Mouse (Mus musculus): ENCODE measurements around the gene Ncbp1.

Ncbp1 gene

DNA sequence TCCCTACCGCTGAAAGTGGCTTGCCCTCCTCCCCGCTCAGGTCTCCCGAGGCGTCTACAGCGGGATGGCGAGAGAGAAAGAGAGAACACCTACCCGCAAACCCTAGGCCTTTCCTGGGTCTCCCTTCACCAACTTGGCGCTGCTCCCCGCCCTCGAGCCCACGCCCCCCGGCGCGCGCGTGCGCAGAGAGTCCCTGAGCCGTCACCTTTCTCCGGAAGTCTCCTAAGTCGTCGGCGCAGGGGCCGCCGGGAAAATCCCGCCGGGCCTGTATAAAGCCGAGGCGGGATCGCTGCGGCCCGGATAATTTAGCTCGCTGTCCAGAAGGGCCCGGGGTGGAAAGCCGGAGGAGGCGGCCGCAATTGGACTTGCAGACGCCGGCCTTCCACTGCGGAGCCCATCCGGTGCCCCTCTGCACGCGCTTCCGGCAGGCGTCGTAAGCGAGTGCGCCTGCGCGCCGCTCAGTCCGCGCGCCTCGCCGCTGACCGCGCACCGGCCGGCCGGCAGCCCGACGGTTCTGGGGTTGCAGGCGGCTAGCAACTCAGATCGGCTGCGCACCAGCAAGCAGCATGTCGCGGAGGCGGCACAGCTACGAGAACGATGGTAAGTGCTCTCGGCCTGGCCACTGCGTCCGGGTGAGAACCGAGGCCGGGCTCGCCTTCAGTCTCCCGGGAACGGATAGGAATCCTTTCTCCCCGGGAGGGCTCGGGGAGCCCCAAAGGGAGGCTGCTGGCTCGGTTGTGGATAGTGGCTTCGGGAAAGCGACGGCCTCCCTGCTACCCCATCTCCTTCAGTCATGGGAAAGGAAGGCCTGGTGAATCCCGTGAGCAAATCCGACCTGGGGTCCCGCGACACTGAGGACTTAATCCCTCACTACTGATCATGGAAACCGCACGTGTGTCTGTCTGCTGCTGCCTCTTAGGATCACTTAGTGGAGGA is at the start of gene Ncbp1, which contains the start of gene Tstd2:
Ncbp1 (plus strand) TSS at position 327 of the 936 bp plus-strand sequence.
Tstd2 (minus strand) TSS at position 408 of the 936 bp plus-strand sequence.
- DNase-seq (ENCODE audit: low spot score in 2 of 2): peak; percentile 61 to 91

- no peak for DNase-seq (ENCODE audit: low spot score in 2 of 2)
These were observed 48.8 kb upstream of the Ncbp1 start for GRCm38 (mm10) chr4:46089524-46090125.

DNA sequence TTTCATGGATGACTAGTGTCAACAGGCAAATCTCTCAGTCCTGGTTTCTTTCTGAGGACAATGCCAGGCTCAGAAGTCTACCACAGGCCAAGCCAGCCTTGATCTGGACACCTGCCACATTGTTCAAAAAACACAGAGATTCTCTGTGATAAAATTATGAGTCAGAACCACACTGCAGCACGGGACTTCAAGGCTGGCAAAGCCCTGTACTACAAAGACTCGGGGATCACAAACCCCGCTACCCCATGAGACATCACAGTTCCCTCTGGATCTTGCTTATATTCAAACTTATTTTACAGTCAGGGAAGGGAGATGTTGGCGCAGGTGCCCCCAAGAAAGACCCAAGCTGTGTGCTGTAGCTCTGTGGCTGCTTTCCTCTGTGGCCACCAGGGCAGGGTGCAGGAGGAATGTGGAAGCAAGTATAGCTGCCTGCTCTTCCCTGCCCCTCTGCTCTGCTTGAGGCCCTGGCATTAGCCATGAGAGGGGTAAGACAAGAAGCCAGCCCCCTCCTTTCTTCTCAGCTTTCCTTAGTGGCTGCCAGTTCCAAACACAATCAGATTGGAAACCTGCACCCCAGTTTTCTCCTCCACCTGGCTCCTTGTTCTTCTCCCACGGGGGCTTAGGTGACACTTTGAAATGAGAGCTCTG is 45.9 kb upstream of the Ncbp1 start:
- DNase-seq (ENCODE audit: low spot score in 2 of 2): peak in 1 of 2 experiments; percentile 78

DNA sequence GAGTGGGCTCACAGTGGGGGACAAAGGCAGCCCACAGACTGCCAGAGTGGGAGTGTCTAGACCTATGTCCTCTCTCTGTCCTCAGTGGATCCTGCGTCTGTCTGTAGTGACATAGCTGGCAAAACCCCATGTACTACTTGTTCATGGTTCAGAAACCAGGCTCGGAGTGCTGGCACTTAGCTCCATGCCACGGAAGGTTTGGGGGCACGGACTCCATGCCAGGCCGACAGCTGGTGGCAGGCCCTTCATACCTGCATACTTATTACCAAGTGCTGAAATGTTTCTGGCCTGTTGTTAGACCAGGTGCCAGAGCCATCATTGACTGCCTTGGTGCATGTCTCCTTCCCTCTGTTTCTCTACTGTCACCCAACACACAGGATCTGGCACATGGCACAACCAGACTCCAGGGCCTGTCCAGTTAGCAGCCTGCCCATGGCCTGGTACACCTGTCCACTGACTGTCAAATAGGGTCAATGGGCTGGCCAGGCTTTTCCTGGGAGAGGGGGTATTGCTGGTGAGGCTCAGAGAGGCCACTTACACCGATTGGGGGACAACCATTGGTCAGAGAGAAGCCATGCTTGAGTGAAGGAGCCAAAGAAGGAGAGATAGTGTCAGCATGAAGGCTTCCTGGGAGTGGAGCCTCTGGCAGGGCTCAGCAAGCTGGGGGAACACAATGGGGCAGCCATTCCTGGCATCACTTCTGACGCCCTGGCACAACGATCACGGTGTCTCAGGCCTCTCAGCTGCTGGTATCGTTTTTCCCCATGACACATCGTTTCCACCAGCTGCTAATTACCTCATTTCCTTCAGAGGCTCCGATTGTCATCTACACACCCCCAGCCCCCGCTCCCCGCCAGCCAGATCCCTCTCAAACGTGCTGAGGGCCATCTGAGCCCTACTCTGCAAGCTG is 43.2 kb upstream of the Ncbp1 start:
- peak in 1 of 2 experiments; percentile 66 for DNase-seq (ENCODE audit: low spot score in 2 of 2)

DNA sequence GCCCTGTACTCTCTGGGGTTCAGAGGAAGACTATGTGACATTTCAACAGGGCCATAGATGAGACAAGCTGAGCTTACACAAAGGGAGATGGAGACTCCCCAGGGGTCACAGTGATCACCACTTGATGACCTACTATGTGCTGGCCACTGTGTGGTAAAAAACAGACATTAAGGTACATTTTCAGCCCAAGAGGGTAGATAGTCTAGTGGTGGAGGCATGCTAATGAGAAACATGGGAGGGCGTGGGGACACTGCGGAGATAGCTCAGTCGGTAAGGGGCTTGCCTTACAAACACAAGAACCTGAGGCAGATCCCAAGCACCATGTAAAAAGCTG is 42.6 kb upstream of the Ncbp1 start:
- no peak for DNase-seq (ENCODE audit: low spot score in 2 of 2)

- no peak for DNase-seq (ENCODE audit: low spot score in 2 of 2)
These were observed 41.9 kb upstream of the Ncbp1 start for GRCm38 (mm10) chr4:46096546-46096945.

GRCm38 (mm10) chr4:46097591-46097990 is 40.8 kb upstream of the Ncbp1 start:
- DNase-seq (ENCODE audit: low spot score in 2 of 2): no peak

DNA sequence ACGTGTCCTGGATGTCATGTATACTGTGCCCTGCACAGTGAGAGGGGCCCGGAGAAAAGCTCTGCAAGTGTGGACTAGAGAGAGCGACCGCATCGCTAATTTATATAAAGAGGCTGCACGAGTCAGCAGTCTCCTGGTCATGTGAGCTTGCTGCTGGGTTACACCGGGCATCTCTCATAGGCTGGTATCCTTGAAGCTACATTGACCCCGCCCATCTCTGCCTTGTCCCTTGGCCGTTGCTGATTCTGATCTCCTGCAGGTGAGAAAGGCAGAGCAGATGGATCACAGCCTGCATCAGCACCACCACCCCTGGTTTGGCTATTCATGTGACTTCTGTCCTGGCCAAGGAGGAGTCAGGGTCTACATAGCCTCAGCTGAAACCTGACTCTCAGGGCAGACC is 39.3 kb upstream of the Ncbp1 start:
- no peak for DNase-seq (ENCODE audit: low spot score in 2 of 2)

- DNase-seq (ENCODE audit: low spot score in 2 of 2): no peak
These were observed 37.9 kb upstream of the Ncbp1 start for GRCm38 (mm10) chr4:46100539-46100938.

DNA sequence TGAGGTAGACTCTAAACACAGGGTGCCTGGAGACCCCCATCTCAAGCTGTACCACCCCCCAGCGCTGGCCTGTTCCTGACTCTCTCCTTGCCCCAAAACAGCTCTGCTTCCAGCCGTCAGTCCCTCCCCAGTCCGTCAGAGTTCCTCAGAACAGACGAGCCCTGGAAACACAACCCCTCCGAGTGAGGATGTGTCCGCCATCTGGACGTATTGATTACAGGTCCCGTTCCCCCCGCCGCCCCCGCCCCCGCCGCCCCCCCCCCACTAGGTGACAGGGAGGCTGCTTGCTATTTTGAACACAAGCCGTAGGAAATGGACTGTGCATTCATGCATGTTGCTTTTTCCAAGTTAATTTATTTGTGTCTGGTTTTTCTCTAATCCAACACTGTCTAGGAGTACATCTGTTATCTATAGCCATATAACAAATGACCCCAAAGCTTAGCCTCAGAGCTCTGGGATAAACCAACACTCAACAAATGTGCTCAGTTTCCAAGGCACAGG is 37.2 kb upstream of the Ncbp1 start:
- no peak for DNase-seq (ENCODE audit: low spot score in 2 of 2)

- no peak for DNase-seq (ENCODE audit: low spot score in 2 of 2)
These were observed 36.2 kb upstream of the Ncbp1 start for GRCm38 (mm10) chr4:46102078-46102769.

- no peak for DNase-seq (ENCODE audit: low spot score in 2 of 2)
These were observed 28.3 kb upstream of the Ncbp1 start for GRCm38 (mm10) chr4:46110084-46110483.

DNA sequence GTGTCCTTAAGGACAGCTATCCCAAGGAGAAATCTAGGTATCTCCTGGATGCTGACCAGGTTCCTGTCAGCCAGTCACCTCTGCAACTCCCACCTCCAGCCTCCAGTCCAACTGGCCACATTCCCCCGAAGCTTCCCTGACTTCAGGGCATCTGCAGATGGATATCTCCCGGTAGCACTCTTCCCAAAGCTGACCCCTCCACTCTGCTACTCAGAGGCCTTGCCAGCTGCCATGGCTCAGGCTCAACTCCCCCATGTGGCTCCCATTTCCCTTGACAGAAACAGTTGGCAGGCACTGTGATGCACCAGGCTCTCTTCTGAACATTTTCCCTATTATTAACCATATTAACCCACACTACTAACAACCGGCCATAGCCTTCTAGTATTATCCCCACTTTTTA is 27.1 kb upstream of the Ncbp1 start:
- no peak for DNase-seq (ENCODE audit: low spot score in 2 of 2)

DNA sequence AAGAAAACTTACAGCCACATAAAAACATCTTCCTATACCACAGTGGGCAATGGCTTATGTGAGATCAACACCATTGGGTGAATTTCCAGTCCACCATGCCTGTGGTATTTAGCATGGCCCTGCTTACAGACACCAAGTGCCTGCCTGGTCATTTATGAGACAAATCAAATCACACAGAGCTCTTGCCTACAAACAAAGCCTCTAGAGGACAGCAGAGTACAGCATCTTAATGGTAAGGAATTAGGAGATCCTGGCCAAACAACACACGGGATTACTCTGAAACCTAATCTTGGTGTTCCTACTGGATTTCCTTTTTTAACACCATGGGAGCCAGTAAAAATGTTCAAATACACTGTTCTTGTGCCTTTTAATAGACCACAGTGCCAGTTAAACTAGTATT is 23.1 kb upstream of the Ncbp1 start:
- DNase-seq (ENCODE audit: low spot score in 2 of 2): no peak

GRCm38 (mm10) chr4:46116544-46117175 is 21.8 kb upstream of the Ncbp1 start:
- no peak for DNase-seq (ENCODE audit: low spot score in 2 of 2)

- no peak for DNase-seq (ENCODE audit: low spot score in 2 of 2)
These were observed 20.9 kb upstream of the Ncbp1 start for GRCm38 (mm10) chr4:46117536-46117935.

- DNase-seq (ENCODE audit: low spot score in 2 of 2): no peak
These were observed 18.8 kb upstream of the Ncbp1 start for GRCm38 (mm10) chr4:46119514-46120094.

DNA sequence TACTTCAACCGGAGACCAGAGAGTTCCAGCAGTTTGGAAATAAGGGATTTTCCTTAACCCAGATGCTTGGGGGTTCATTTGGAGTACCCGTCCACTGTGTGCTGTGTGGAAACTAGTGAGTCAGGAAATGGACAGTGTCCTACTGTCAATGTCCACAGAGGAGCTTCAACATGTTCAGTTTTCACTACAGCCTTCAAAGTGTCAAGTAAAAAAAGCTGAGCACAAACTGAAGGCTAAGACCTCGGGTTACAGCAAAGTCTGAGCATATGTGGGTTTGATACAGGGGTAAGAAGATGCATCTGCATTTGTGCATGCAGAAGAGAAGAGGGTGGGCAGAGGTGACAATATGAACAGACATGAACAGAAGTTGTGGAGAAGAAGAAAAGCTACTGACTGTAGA is 17.6 kb upstream of the Ncbp1 start:
- no peak for DNase-seq (ENCODE audit: low spot score in 2 of 2)

DNA sequence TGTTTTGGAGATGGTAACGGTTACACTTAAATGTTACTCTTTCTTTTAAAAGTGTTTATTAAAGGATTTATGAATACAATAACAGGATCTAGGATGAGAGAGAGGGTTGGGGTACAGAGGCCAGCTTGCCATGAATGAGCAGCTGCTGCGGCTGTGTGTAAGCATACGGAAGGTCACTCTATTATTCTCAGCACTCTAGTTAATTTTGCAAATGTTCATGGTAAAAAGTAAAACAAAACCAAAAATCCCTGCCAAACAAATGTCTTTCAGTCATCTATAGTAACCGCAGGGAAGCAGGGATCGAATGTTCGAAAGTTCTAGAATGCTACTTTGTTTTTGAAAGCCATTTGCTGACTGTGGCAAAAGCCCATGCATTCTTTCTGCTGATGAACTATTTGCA is 15.1 kb upstream of the Ncbp1 start:
- no peak for DNase-seq (ENCODE audit: low spot score in 2 of 2)

- peak; percentile 49 to 83 for DNase-seq (ENCODE audit: low spot score in 2 of 2)
These were observed 11.9 kb upstream of the Ncbp1 start for GRCm38 (mm10) chr4:46126541-46126940.

Measured in left cerebral cortex, adult 9 months (tissue).